Mouse (Mus musculus) olfactory bulb, adult 2 months (tissue): ENCODE results near the gene Meox2. TPM values are rescaled to one million over a fixed set of nuclear protein-coding genes. Genes with fewer than 3 reads are reported as not detected.

Experiments used
- H3K27ac ChIP-seq: fragments of 200-500 bp; 2 replicates; pipeline ENCODE4 v1.5.1; 2012; ENCODE audit warnings: low read depth, low read length; ENCODE audit not compliant: insufficient read depth
- H3K4me1 ChIP-seq: fragments of 200-500 bp; 2 replicates; pipeline ENCODE4 v1.6.1; 2012; ENCODE audit warnings: low read length; ENCODE audit not compliant: control insufficient read depth, insufficient read depth
- H3K4me3 ChIP-seq: fragments of 200-500 bp; 2 replicates; pipeline ENCODE4 v1.5.1; 2012; ENCODE audit warnings: mild to moderate bottlenecking, low read depth, low read length, moderate library complexity; ENCODE audit not compliant: insufficient read depth
- CTCF ChIP-seq: fragments of 200-500 bp; IDR thresholded peaks from 2 replicates; pipeline ENCODE4 v1.5.1; 2012; ENCODE audit warnings: low read depth, mild to moderate bottlenecking, low read length, moderate library complexity; ENCODE audit not compliant: insufficient read depth
- POLR2A ChIP-seq: fragments of 200-500 bp; IDR thresholded peaks from 2 replicates; pipeline ENCODE4 v1.6.1; 2012; ENCODE audit warnings: mild to moderate bottlenecking, low read depth, low read length, moderate library complexity; ENCODE audit not compliant: insufficient read depth
- WGBS: fragments of 180-500 bp; shearing (Covaris S2); methylation state at CpG from one replicate; pipeline ENCODE4 v1.1.7; 2018; 5-methylcytosine and 5-hydroxymethylcytosine counted together
- polyA plus RNA-seq: library from polyadenylated mRNA; stranded (reverse); fragments of >200 nt; gene quantifications from 2 replicates; pipeline ENCODE4 v1.2.4, GENCODE M21; 2012; ENCODE audit warnings: low replicate concordance; ENCODE audit not compliant: missing spikeins, insufficient read depth, insufficient read length

The Meox2 gene
- polyA plus RNA-seq, 1 experiment, result not detected

- 77% methylated on average over 9 of the region's 9 CpGs for WGBS
- H3K4me1 ChIP-seq, result peaks cover 17% of the 10 kb centered on the region
- TF ChIP-seq CTCF (no peak), POLR2A (no peak)
- H3K27ac ChIP-seq, result no peak overlapping the region
- H3K4me3 ChIP-seq, result no peak overlapping the region
These were observed 2.6 kb downstream of the Meox2 start for GRCm38 (mm10) chr12:37110977-37111376.

GRCm38 (mm10) chr12:37119246-37119645 is 10.9 kb downstream of the Meox2 start:
- 56% methylated on average over 5 of the region's 5 CpGs for WGBS
- H3K27ac ChIP-seq, result no peak overlapping the region
- TF ChIP-seq POLR2A (no peak), CTCF (no peak)
- H3K4me1 ChIP-seq, result no peaks in the 10 kb centered on the region
- no peak overlapping the region for H3K4me3 ChIP-seq

GRCm38 (mm10) chr12:37123763-37124162 is 15.4 kb downstream of the Meox2 start:
- Histone ChIP-seq H3K4me1 (no peaks in the 10 kb centered on the region), H3K27ac (no peak overlapping the region), H3K4me3 (no peak overlapping the region)
- TF ChIP-seq CTCF, result no peak
- TF ChIP-seq POLR2A, result no peak
- 95% methylated on average over 2 of the region's 2 CpGs for WGBS

- 44% methylated on average over 3 of the region's 3 CpGs for WGBS
- no peaks in the 10 kb centered on the region for H3K4me1 ChIP-seq
- no peak overlapping the region for H3K27ac ChIP-seq
- TF ChIP-seq POLR2A, result no peak
- no peak for TF ChIP-seq CTCF
- H3K4me3 ChIP-seq, result no peak overlapping the region
These were observed 33.9 kb downstream of the Meox2 start for GRCm38 (mm10) chr12:37142080-37142703.

GRCm38 (mm10) chr12:37143879-37144278 is 35.5 kb downstream of the Meox2 start:
- no peaks in the 10 kb centered on the region for H3K4me1 ChIP-seq
- 95% methylated on average over 1 of the region's 1 CpGs for WGBS
- TF ChIP-seq CTCF (no peak), POLR2A (no peak)
- no peak overlapping the region for H3K27ac ChIP-seq
- H3K4me3 ChIP-seq, result no peak overlapping the region

- TF ChIP-seq CTCF, result no peak
- no peak for TF ChIP-seq POLR2A
- Histone ChIP-seq H3K4me3 (no peak overlapping the region), H3K27ac (no peak overlapping the region), H3K4me1 (no peaks in the 10 kb centered on the region)
These were observed 59.4 kb downstream of the Meox2 start for GRCm38 (mm10) chr12:37167742-37168141.

GRCm38 (mm10) chr12:37173324-37173723 is 65.0 kb downstream of the Meox2 start:
- over 99% methylated on average over 3 of the region's 3 CpGs for WGBS
- Histone ChIP-seq H3K27ac (no peak overlapping the region), H3K4me1 (no peaks in the 10 kb centered on the region), H3K4me3 (no peak overlapping the region)
- TF ChIP-seq CTCF (no peak), POLR2A (no peak)

- Histone ChIP-seq H3K27ac (no peak overlapping the region), H3K4me1 (no peaks in the 10 kb centered on the region), H3K4me3 (no peak overlapping the region)
- no peak for TF ChIP-seq CTCF
- no peak for TF ChIP-seq POLR2A
These were observed 75.3 kb downstream of the Meox2 start for GRCm38 (mm10) chr12:37183689-37184088.

- no peak overlapping the region for H3K27ac ChIP-seq
- TF ChIP-seq CTCF (no peak), POLR2A (no peak)
- H3K4me3 ChIP-seq, result no peak overlapping the region
- H3K4me1 ChIP-seq, result no peaks in the 10 kb centered on the region
- 48% methylated on average over 5 of the region's 5 CpGs for WGBS
These were observed 80.7 kb downstream of the Meox2 start for GRCm38 (mm10) chr12:37188940-37189488.

Other genes starting within 250 kb of the Meox2 start
- not detected in 2 replicates for gene Agmo, start 133.1 kb downstream of the Meox2 start, polyA plus RNA-seq